Mouse (Mus musculus) lung, adult 10 weeks (tissue): ENCODE data around the gene Blvra. TPM values are rescaled to one million over a fixed set of nuclear protein-coding genes. Genes with fewer than 3 reads are reported as not detected.

Experiments
- polyA plus RNA-seq: library from polyadenylated mRNA; stranded (reverse); fragments of 350-450 nt; fragmentation: Illumina TruSeq; extraction: RNeasy Lipid Tissue Mini Kit (QIAGEN cat#74804); gene quantifications from one replicate; pipeline ENCODE4 v1.2.3, GENCODE M21; 2014; ENCODE audit warnings: low read depth, low replicate concordance; ENCODE audit not compliant: insufficient read depth

The Blvra gene
- polyA plus RNA-seq, result 29.1 TPM

DNA sequence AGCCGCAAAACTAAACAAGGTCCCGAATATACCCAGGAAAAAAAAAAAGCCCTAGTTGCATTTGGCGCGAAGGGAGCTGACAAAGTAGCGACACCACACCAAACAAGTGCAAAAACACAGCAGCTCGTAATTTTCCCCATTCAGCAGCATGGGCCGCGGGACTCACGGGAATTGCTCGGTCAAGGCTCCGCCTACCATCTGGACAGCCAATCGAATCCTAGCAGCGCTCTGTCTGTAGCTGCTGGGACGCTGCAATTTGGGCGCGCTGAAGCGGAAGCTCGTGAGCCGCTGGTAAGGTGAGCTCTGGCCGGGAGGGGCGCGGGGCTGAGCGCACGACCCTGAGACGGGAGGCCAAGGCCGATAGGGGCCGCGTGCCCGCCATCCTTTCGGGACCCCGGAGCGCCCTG is at the start of gene Blvra:
TSS of gene Blvra (plus strand) at position 231 of the 407 bp plus-strand sequence.

DNA sequence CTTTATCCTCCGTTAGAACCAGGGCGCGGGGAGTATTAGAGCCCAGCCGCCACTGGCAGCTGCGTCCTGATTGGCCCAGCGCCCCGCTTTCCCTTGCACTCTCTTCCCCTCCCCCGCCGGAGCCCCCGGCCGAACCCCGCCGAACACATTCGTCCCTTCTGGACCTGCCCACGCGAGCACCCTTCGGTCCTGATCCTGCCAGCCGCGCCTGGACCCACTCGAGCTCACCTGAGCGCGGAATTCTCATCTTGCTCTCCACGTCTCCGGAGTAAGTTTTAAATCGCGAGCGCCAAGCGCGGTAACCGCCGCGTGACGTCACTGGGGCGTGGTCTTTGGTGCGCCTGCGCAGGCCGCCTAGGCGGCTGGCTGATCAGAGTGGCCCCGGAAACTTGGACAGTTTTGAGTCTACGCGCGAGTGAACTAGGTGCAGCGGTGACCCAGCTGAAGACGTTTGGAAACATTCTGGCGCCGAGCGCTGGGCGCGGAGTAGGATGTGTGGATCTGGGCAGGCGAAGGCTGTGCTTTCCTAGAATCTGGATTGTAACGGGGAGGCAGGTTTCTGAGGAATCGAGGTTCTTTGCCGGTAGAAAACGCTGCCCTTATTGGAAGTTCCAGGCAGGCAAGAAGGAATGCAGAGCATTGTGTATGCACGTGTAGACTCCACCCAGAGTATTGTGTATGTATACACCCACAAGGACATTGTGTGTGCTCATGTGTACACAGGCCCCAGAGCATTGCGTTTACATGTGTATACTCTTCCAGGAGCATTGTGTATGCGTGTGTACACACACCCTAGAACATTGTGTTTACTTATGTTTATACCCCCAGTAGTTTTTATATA is 63.4 kb downstream of the Blvra start, which contains the start of gene Ncaph:
TSS of gene Ncaph (minus strand) at position 334 of the 841 bp plus-strand sequence.

GRCm38 (mm10) chr2:127143158-127144063 is 72.9 kb downstream of the Blvra start, which contains the start of gene Itpripl1:
TSS of gene Itpripl1 (minus strand) at chr2:127143442.

Other genes with a start within 250 kb of the Blvra start
- 14.1 TPM for gene Trpm7, start 194.4 kb upstream of the Blvra start, polyA plus RNA-seq
- 25.8 TPM for gene Sppl2a, start 137.4 kb upstream of the Blvra start, polyA plus RNA-seq
- 2.2 TPM for gene Ap4e1, start 61.9 kb upstream of the Blvra start, polyA plus RNA-seq
- gene Ncaph, start 63.3 kb downstream of the Blvra start, polyA plus RNA-seq, result 3.5 TPM
- gene Itpripl1, start 72.8 kb downstream of the Blvra start, polyA plus RNA-seq, result 7.6 TPM
- gene 1810024B03Rik, start 137.6 kb downstream of the Blvra start, polyA plus RNA-seq, result 1.3 TPM
- 23.3 TPM for gene Snrnp200, start 137.7 kb downstream of the Blvra start, polyA plus RNA-seq
- gene Ciao1, start 177.2 kb downstream of the Blvra start, polyA plus RNA-seq, result 56.5 TPM
- gene Tmem127, start 177.2 kb downstream of the Blvra start, polyA plus RNA-seq, result 22.1 TPM
- gene Stard7, start 199.6 kb downstream of the Blvra start, polyA plus RNA-seq, result 27.9 TPM